Mouse (Mus musculus): ENCODE data around the gene Smco3.

DNA sequence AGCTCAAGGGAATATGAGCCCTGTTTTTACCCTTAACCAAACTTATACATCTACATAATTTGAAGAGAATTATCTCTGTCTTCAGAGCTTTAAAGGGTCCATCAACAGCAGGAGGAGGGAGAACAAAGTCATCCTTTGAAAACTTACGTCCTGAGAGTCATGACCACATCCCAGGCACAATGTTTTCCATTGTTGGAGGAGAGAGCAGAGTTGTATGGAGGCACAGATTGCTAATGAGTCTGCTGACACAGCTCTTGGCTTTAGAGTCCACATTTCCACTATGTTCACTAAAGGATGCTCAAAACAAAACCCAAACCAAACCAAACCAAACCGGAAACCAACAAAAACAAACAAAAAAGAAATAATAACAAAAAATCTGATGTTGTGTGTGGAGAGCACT, 9.7 kb upstream of the Smco3 start:
- TF ChIP-seq CTCF (IDR thresholded peaks at IDR 0.05; ENCODE audit: insufficient read depth, low read length) (no peak), POLR2A (IDR thresholded peaks at IDR 0.05; ENCODE audit: borderline replicate concordance, extremely low read depth, low read depth, low read length) (no peak)

Data from lung, adult 2 months (tissue).